ENCODE assay signal across 8 mouse cellular contexts in genomic region chr13:112153681-112154127, GRCm38 (mm10).
DNase-seq lines count a peak whose midpoint lies in the region; ATAC-seq and TF ChIP-seq lines count a peak whose summit lies in the region.

No protein-coding gene starts in this region.

- H3K27me3 ChIP-seq in Patski = no peaks in the 10 kb centered on the region
- H3K27me3 ChIP-seq in intestine, embryonic 16.5 days (replicated peaks; ENCODE audit: control insufficient read depth, insufficient read depth, low read length) = no peaks in the 10 kb centered on the region
- no peaks in the 10 kb centered on the region for H3K27me3 ChIP-seq in midbrain, embryonic 16.5 days (ENCODE audit: control insufficient read depth, insufficient read depth, low read depth, low read length)

- ATAC-seq in Patski = peak; percentile 51
- peak; percentile 75 for ATAC-seq in intestine, embryonic 16.5 days
- ATAC-seq in midbrain, embryonic 16.5 days = peak; percentile 42; the same call in 1 of the 2 replicates
- no peak for ATAC-seq in megakaryocyte, adult 5-6 weeks (ENCODE audit: poor library complexity, severe bottlenecking)

- CTCF ChIA-PET in Patski (lab: Charles Lee) = interaction anchor here (1.5 kb wide), 1 partner anchor 64 kb away, joined by 4 read pairs; no protein-coding TSS in a partner anchor

- intact Hi-C loops in gastrocnemius, postnatal 36 days (cut with DNase I) = no loop called here

- H3K27ac ChIP-seq in intestine, embryonic 16.5 days (ENCODE audit: low read length) = peak overlapping the region; percentile 55; the same call in 1 of the 2 replicates
- no peak overlapping the region for H3K27ac ChIP-seq in midbrain, embryonic 16.5 days (ENCODE audit: low read length)

- H3K4me2 ChIP-seq in intestine, embryonic 16.5 days (ENCODE audit: low read depth, low read length) = peak overlapping the region; percentile 50; the same call in 1 of the 2 replicates
- no peak overlapping the region; the same call in 1 of the 2 replicates for H3K4me2 ChIP-seq in midbrain, embryonic 16.5 days (ENCODE audit: low read length)

- H3K4me3 ChIP-seq in intestine, embryonic 16.5 days (ENCODE audit: low read length) = 0 out of 2 replicates have a peak overlapping the region, but pooled peaks have one; percentile 9
- no peak overlapping the region for H3K4me3 ChIP-seq in midbrain, embryonic 16.5 days (ENCODE audit: low read depth, low read length)

- TF ChIP-seq CTCF in Patski (IDR thresholded peaks at IDR 0.05) = no peak

- in situ Hi-C loops in Patski (cut with MboI; ENCODE audit: low pct_unique_long_range_greater_than_20kb) = no loop called here

- peak overlapping the region; percentile 16; the same call in 1 of the 2 replicates for H3K9ac ChIP-seq in intestine, embryonic 16.5 days (ENCODE audit: low read depth, low read length)
- H3K9ac ChIP-seq in midbrain, embryonic 16.5 days (ENCODE audit: low read depth, low read length) = no peak overlapping the region

- peaks cover 16% of the 10 kb centered on the region for H3K4me1 ChIP-seq in intestine, embryonic 16.5 days (ENCODE audit: control insufficient read depth, insufficient read depth, low read length)
- peaks cover 12% of the 10 kb centered on the region for H3K4me1 ChIP-seq in midbrain, embryonic 16.5 days (ENCODE audit: control insufficient read depth, insufficient read depth, low read length)

- H3K9me3 ChIP-seq in intestine, embryonic 16.5 days (ENCODE audit: control insufficient read depth, low read length) = no peaks in the 10 kb centered on the region
- H3K9me3 ChIP-seq in midbrain, embryonic 16.5 days (replicated peaks; ENCODE audit: control insufficient read depth, low read length, poor library complexity, severe bottlenecking) = no peaks in the 10 kb centered on the region; the same call in 1 of the 2 replicates

- POLR2A ChIA-PET in Patski (lab: Charles Lee) = no interaction called here

- peak; percentile 17 for DNase-seq in gastrocnemius, adult 18-20 months (ENCODE audit: low spot score)
- DNase-seq in gastrocnemius, postnatal 10 days = no peak
- DNase-seq in Patski (ENCODE audit: low read depth, low spot score) = peak; percentile 75
- DNase-seq in cerebellum, postnatal 4 days (ENCODE audit: low spot score in 2 of 2) = peak; percentile 31 to 78
- no peak for DNase-seq in gastrocnemius, postnatal 36 days

- WGBS in intestine, embryonic 16.5 days = 20% methylated on average over 4 of the region's 4 CpGs
- WGBS in midbrain, embryonic 16.5 days = 55% methylated on average over 4 of the region's 4 CpGs

- H3K36me3 ChIP-seq in intestine, embryonic 16.5 days (ENCODE audit: control insufficient read depth, insufficient read depth, low read length) = no peaks in the 10 kb centered on the region
- no peaks in the 10 kb centered on the region for H3K36me3 ChIP-seq in midbrain, embryonic 16.5 days (ENCODE audit: control insufficient read depth, insufficient read depth, low read length)

Comparison
In these comparisons a context has a peak if more than half of its experiments do, and no peak if none do; other contexts are left out.
1. DNase-seq: peak in gastrocnemius, adult 18-20 months (single experiment), Patski (single experiment) and cerebellum, postnatal 4 days (2 of 2); none in gastrocnemius, postnatal 10 days (single experiment) and gastrocnemius, postnatal 36 days (0 of 2).